Mouse (Mus musculus) bone marrow, adult 2 months (tissue): Measurements from ENCODE around the gene Gli2.

Experiments
- CTCF ChIP-seq: fragments of 200-500 bp; IDR thresholded peaks from 2 replicates; pipeline ENCODE4 v1.5.1; 2011; ENCODE audit warnings: low read length, control low read depth; ENCODE audit not compliant: control insufficient read depth, insufficient read depth
- POLR2A ChIP-seq: fragments of 200-500 bp; IDR thresholded peaks from 2 replicates; pipeline ENCODE4 v1.6.1; 2011; ENCODE audit warnings: low read depth, mild to moderate bottlenecking, control low read depth, low read length, borderline replicate concordance; ENCODE audit not compliant: control insufficient read depth

DNA sequence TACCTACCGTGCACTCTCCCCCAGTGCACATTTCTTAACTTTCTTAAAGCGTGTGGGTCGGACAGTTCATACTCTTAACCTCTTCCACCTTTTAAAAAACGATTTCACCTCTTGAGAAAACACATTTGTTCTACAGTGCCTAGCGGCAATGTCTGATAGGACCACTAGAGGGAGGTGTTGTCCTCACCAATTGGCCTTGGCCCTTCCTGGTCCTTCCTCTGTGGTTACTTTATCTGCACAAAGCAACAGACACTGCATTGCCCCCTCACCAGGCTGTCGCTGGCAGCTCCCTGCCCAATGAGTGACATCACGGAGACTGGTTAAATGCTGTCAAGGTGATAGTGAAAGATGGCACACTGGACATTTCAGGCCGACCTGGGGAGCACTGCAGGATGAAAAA is 40.3 kb upstream of the Gli2 start:
- TF ChIP-seq CTCF, result peak; percentile 63
- no peak for TF ChIP-seq POLR2A
